ENCODE assay signal across 22 mouse cellular contexts in the genomic region with DNA sequence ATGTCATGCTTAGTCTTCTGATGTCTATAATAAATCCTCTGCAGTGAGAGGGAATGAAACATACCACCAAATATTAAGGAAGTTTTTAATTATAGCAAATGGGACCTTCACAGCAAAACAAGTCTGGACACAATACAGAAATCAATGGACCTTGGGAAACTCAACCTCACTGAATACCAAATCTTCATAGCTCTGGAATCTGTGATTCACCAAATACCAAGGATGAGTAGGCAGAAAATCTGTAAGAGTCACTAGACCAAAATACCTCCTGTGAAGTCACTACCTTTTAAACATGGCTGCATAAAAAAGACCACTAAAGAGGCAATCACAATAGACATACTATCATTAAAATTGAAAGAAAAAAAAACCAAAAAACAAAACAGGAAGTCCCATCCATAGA.
"Had no signal": no experiment of that assay in that cellular context is flagged by ENCODE, and none has a peak within 500 bp of the region (broad histone marks: within the 10 kb centered on the region; RNA-seq: fewer than 3 reads in every experiment).

No protein-coding gene starts in this region.

- ATAC-seq: forebrain, embryonic 13.5 days; forebrain, embryonic 14.5 days; forebrain, embryonic 15.5 days; forebrain, embryonic 16.5 days; forebrain, postnatal 0 days had no signal

- DNase-seq: cerebellum, postnatal 10 days; cerebellum, postnatal 14 days; cerebellum, postnatal 25 days; cerebellum, postnatal 36 days; embryo, embryonic 11 days; forebrain, postnatal 0 days; gastrocnemius, adult 2 months; gastrocnemius, postnatal 10 days; gastrocnemius, postnatal 14 days; gastrocnemius, postnatal 25 days; gastrocnemius, postnatal 36 days; heart, adult 11 months; heart, adult 18-20 months; heart, adult 2 months had no signal

- H3K27me3 ChIP-seq: embryonic facial prominence, embryonic 12.5 days; embryonic facial prominence, embryonic 13.5 days; embryonic facial prominence, embryonic 15.5 days; forebrain, embryonic 12.5 days; forebrain, embryonic 13.5 days; forebrain, embryonic 15.5 days had no signal
